Mouse (Mus musculus): ENCODE results near the gene Sox1.

DNA sequence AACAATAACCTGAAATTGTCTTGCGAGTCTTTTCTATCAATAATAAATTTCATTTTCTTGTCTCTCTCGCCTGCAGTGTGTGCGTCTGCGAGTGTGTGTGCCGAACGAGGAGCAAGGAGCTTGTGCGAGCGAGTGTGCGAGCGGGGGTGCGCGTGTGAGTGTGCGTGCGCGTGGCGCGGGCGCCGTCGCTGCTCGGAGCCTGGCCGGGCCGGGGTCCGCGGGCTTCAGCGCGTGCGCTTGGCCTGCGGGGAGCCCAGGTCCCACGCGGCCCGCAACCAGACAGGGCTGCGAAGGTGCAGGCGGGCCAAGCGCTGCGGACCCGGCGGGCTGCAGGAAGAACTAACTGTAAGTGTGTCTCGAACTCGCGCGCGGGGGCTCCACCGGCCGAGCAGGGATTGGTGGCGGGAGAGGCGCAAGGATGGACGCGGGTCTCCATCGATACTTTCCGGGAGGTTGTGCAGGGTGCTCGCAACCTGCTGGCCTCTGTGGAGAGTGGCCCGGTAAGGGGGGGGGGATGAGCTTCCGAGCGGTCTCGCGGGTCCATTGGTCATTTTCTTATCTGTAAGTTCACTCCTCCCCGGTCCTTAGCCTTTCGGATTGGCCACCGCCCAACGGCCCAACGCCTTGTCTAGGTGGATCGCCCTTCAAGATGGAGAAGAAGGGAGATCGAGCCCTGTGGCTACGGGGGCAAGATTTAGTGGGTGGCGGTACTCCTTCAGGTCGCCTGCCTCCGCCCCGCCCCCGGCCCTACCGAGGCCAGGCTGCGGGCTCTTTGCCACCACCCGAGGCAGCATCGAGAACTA, 9.2 kb upstream of the Sox1 start:
- no peak for TF ChIP-seq CTCF (IDR thresholded peaks at IDR 0.05; ENCODE audit: low read depth)
- TF ChIP-seq EP300 (optimal IDR thresholded peaks at IDR 0.05), result no peak

All from stomach, postnatal 0 days (tissue).